Mouse (Mus musculus) activated CD4-positive, CD25-positive, alpha-beta regulatory T cell (primary cell): ENCODE measurements around the gene Zfp518a. TPM values are rescaled to one million over a fixed set of nuclear protein-coding genes. Genes with fewer than 3 reads are reported as not detected.

Experiments
- polyA plus RNA-seq, 2 experiments: library from polyadenylated mRNA; unstranded; fragments of 100-300 nt; shearing (Covaris generic); gene quantifications; one replicate each; pipeline ENCODE4 v1.2.1; 2017

The Zfp518a gene
- polyA plus RNA-seq, result 10 to 100 TPM; 14.0 to 14.3 TPM

GRCm38 (mm10) chr19:40894519-40895392 is at the start of gene Zfp518a:
Zfp518a (plus strand) TSS chr19:40894705.

Other genes with a start within 250 kb of the Zfp518a start
- gene Cc2d2b, start 146.0 kb upstream of the Zfp518a start, polyA plus RNA-seq, result 1 to 10 TPM in 1 of 2 experiments, under 1 TPM in 1; 0.52 to 2.1 TPM
- 1 to 10 TPM; 2.0 to 3.3 TPM for gene Ccnj, start 63.4 kb upstream of the Zfp518a start, polyA plus RNA-seq
- 1 to 10 TPM in 1 of 2 experiments, under 1 TPM in 1; 0.75 to 2.3 TPM for gene Blnk, start 99.8 kb downstream of the Zfp518a start, polyA plus RNA-seq
- under 1 TPM; 0.63 to 0.87 TPM for gene Dntt, start 134.6 kb downstream of the Zfp518a start, polyA plus RNA-seq
- not detected for gene Opalin, start 182.4 kb downstream of the Zfp518a start, polyA plus RNA-seq